Mouse (Mus musculus) midbrain, embryonic 13.5 days (tissue): ENCODE results near the gene Hist2h2bb. TPM values are rescaled to one million over a fixed set of nuclear protein-coding genes. Genes with fewer than 3 reads are reported as not detected.
"Not testable (repeated sequence)": the region's sequence is repeated elsewhere in the genome, so short reads cannot be mapped to it uniquely, and the experiment has no call there.

Experiments used
- ATAC-seq: fragments of 200-750 bp; cut with Nextera tagmentation; 2 replicates; pipeline ENCODE4 v1.8.0; 2017; ENCODE audit warnings: mild to moderate bottlenecking, moderate TSS enrichment, moderate library complexity
- H3K27ac ChIP-seq: fragments of 300-500 bp; sonication (generic); 2 replicates; pipeline ENCODE4 v1.5.1; 2015; ENCODE audit warnings: inconsistent platforms, mild to moderate bottlenecking, moderate library complexity
- H3K27me3 ChIP-seq: fragments of 300-500 bp; sonication (generic); 2 replicates; pipeline ENCODE4 v1.6.1; 2015; ENCODE audit warnings: mild to moderate bottlenecking, inconsistent platforms
- H3K36me3 ChIP-seq: fragments of 300-500 bp; sonication (generic); 2 replicates; pipeline ENCODE4 v1.6.1; 2015; ENCODE audit warnings: mild to moderate bottlenecking, inconsistent platforms
- H3K4me1 ChIP-seq: fragments of 300-500 bp; sonication (generic); replicated peaks from 2 replicates; pipeline ENCODE4 v1.6.1; 2015; ENCODE audit warnings: inconsistent platforms
- H3K4me2 ChIP-seq: fragments of 300-500 bp; sonication (generic); replicated peaks from 2 replicates; pipeline ENCODE4 v1.6.1; 2015; ENCODE audit warnings: moderate library complexity, mild to moderate bottlenecking, inconsistent platforms
- H3K4me3 ChIP-seq: fragments of 300-500 bp; sonication (generic); replicated peaks from 2 replicates; pipeline ENCODE4 v1.5.1; 2015; ENCODE audit warnings: mild to moderate bottlenecking, inconsistent platforms
- H3K9ac ChIP-seq: fragments of 300-500 bp; sonication (generic); replicated peaks from 2 replicates; pipeline ENCODE4 v1.6.1; 2015; ENCODE audit warnings: mild to moderate bottlenecking, inconsistent platforms
- H3K9me3 ChIP-seq: fragments of 300-500 bp; sonication (generic); 2 replicates; pipeline ENCODE4 v1.6.1; 2016; ENCODE audit warnings: mild to moderate bottlenecking, inconsistent platforms
- WGBS: fragments of 180-500 bp; shearing (Covaris S2); methylation state at CpG from one replicate; pipeline ENCODE4 v1.1.7; 2015; 5-methylcytosine and 5-hydroxymethylcytosine counted together
- polyA plus RNA-seq: library from polyadenylated mRNA; unstranded; fragments of >200 nt; fragmentation: Nextera tagmentation; extraction: Ambion mirVana; gene quantifications from 2 replicates; pipeline ENCODE4 v1.2.1, GENCODE M21; 2015

The Hist2h2bb gene
- polyA plus RNA-seq, result 9.1 TPM in 2 replicates

- Histone ChIP-seq H3K4me2 (peak within 1 kb of the TSS; percentile 77), H3K4me3 (peak within 1 kb of the TSS; percentile 50), H3K4me1 (peaks cover 18% of the 10 kb centered on the region), H3K36me3 (no peaks in the 10 kb centered on the region), H3K9me3 (no peaks in the 10 kb centered on the region), H3K27me3 (no peaks in the 10 kb centered on the region), H3K9ac (peak within 1 kb of the TSS; percentile 73), H3K27ac (peak within 1 kb of the TSS; percentile 93)
- peak; percentile 96 for ATAC-seq
- under 1% methylated on average over 45 of the region's 45 CpGs for WGBS
Observed at GRCm38 (mm10) chr3:96269511-96270474, at the start of gene Hist2h2bb. TSS of gene Hist2h2bb (plus strand) at chr3:96269752.

- not testable (repeated sequence) for H3K9me3 ChIP-seq, H3K36me3 ChIP-seq, H3K27me3 ChIP-seq
- peak; percentile 18; the same call in 1 of the 2 replicates for ATAC-seq
- Histone ChIP-seq H3K4me3 (peak overlapping the region; percentile 67), H3K4me2 (peak overlapping the region; percentile 86), H3K9ac (peak overlapping the region; percentile 82), H3K27ac (peak overlapping the region; percentile 96), H3K4me1 (peaks cover 43% of the 10 kb centered on the region)
- under 1% methylated on average over 34 of the region's 47 CpGs for WGBS
Observed at GRCm38 (mm10) chr3:96220131-96220764, 49.3 kb upstream of the Hist2h2bb start.

DNA sequence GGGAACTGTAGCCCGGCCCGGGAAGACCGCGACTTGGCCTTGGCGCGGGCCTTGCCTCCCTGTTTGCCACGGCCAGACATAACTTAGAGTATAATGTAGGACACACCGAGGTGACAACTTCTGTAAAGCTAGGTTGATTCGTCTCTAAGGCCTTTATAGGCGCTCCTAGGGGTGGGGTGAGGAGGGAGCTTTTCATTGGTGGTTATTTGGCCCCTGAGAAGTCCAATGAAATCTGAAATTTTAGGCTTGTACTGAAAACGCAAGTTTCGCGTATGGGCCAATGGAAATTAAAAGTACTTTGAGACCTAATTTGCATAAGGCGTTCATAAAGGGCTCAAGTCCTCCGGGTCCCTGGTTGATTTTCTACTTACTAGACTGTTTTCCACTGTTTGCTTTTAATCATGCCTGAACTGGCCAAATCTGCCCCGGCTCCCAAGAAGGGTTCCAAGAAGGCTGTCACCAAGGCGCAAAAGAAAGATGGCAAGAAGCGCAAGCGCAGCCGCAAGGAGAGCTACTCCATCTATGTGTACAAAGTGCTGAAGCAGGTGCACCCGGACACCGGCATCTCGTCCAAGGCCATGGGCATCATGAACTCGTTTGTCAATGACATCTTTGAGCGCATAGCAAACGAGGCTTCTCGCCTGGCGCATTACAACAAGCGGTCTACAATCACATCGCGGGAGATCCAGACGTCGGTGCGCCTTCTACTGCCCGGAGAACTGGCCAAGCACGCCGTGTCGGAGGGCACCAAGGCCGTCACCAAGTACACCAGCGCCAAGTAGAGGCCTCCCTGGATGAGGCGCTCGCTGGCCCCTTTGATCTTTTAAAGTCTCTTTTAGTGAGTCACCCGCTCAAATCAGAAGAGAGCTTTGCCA lies 48.5 kb upstream of the Hist2h2bb start, which contains the start of the genes Hist2h2ac and Hist2h2be:
Gene Hist2h2ac (minus strand): TSS at position 116 of the 875 bp plus-strand sequence.
Gene Hist2h2be (plus strand): TSS at position 355 of the 875 bp plus-strand sequence.
- Histone ChIP-seq H3K4me2 (peak within 1 kb of the TSS; percentile 86), H3K27ac (peak within 1 kb of the TSS; percentile 96), H3K27me3 (0 out of 2 replicates have a peak, but pooled peaks cover 4% of the 10 kb centered on the region), H3K36me3 (no peaks in the 10 kb centered on the region), H3K4me3 (peak within 1 kb of the TSS; percentile 67), H3K9ac (peak within 1 kb of the TSS; percentile 82), H3K9me3 (no peaks in the 10 kb centered on the region), H3K4me1 (peaks cover 48% of the 10 kb centered on the region)
- peak; percentile 73 for ATAC-seq
- under 1% methylated on average over 43 of the region's 43 CpGs for WGBS

DNA sequence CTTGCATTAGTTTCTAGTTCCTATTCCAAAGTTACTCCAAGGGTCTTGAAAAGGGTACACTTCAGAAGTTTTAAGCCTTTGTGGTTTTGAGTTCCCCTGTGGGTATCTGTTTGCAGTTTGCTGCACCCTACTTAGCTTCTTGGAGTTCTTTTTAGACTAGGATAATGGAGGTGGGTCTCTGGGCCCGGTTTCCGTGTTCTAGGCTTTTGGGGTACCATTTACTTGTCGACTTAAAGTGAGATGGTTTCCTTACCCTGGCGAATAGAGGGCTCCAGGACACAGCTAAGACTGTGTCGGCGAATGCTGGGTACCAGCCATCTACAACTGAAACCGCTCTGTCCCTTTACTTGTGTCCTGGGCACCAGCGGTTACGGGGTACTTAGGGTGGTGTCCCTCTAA lies 47.9 kb upstream of the Hist2h2bb start:
- Histone ChIP-seq H3K27me3 (0 out of 2 replicates have a peak, but pooled peaks cover 4% of the 10 kb centered on the region), H3K4me1 (peaks cover 50% of the 10 kb centered on the region), H3K4me2 (peak overlapping the region; percentile 86), H3K36me3 (no peaks in the 10 kb centered on the region), H3K9me3 (no peaks in the 10 kb centered on the region), H3K27ac (peak overlapping the region; percentile 96), H3K9ac (peak overlapping the region; percentile 82), H3K4me3 (peak overlapping the region; percentile 67)
- ATAC-seq, result no peak
- 13% methylated on average over 9 of the region's 9 CpGs for WGBS

GRCm38 (mm10) chr3:96222774-96223173 lies 46.8 kb upstream of the Hist2h2bb start:
- no peaks in the 10 kb centered on the region for H3K36me3 ChIP-seq
- no peak overlapping the region for H3K27ac ChIP-seq
- peak overlapping the region; percentile 13 for H3K4me2 ChIP-seq
- H3K9ac ChIP-seq, result no peak overlapping the region
- no peak overlapping the region for H3K4me3 ChIP-seq
- H3K9me3 ChIP-seq, result no peaks in the 10 kb centered on the region
- WGBS, result 86% methylated on average over 4 of the region's 4 CpGs
- H3K27me3 ChIP-seq, result no peaks in the 10 kb centered on the region
- H3K4me1 ChIP-seq, result peaks cover 50% of the 10 kb centered on the region
- no peak for ATAC-seq

GRCm38 (mm10) chr3:96225421-96225820 lies 44.1 kb upstream of the Hist2h2bb start:
- H3K4me2 ChIP-seq, result no peak overlapping the region

DNA sequence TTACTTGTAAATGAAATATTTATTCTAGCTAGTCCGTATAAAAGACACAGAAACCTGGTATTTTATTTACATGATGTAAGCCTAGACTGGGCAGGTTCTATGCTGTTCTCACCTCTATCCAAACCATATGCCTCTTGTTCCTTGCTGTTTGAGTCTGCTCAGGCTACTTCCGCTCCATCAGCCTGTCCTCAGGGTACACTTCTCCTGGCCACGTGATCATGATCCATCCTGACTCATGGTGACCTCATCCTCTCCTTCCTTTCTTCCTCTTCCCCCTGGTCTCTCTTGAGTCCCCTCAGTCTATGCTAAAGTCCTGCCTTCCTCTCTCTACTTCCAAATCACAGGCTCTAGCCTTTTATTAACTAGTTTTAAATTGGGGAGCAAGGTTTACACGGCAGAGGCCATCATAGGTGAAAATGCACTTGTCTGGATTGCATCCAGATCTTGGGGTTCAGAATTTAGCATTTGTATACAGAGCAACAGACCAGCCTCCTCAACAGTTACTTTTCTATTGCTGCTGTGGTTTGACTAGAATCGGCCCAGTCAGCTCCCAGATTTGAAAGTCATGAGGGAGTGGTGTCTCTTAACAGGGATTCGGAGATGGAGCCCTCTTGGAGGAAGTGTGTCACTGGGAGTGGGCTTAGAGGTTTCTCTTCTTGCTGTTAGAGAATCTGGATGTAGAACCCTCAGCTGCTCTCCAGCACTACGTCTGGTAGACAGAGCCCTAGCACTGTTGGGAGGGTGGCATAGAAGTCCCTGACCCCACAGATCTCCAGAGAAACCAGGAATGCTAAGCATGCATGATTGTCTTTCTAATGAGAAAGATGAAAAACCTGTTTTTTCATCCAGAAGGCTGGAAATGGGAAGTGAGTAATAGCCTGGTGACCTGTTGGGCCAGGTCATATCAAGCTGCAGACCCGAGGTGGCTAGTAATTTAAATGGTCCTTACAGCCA lies 42.6 kb upstream of the Hist2h2bb start:
- peaks cover 32% of the 10 kb centered on the region for H3K4me1 ChIP-seq
- no peak overlapping the region for H3K9ac ChIP-seq
- H3K9me3 ChIP-seq, result no peaks in the 10 kb centered on the region
- no peaks in the 10 kb centered on the region for H3K36me3 ChIP-seq
- no peak overlapping the region for H3K27ac ChIP-seq
- H3K4me3 ChIP-seq, result no peak overlapping the region
- no peak overlapping the region for H3K4me2 ChIP-seq
- 79% methylated on average over 8 of the region's 8 CpGs for WGBS
- H3K27me3 ChIP-seq, result no peaks in the 10 kb centered on the region
- ATAC-seq, result no peak

More at GRCm38 (mm10) chr3:96225421-96225820, 44.1 kb upstream of the Hist2h2bb start:
- Histone ChIP-seq H3K36me3 (no peaks in the 10 kb centered on the region), H3K9ac (no peak overlapping the region), H3K27ac (no peak overlapping the region), H3K27me3 (no peaks in the 10 kb centered on the region), H3K4me3 (no peak overlapping the region), H3K4me1 (peaks cover 43% of the 10 kb centered on the region), H3K9me3 (no peaks in the 10 kb centered on the region)
- ATAC-seq, result no peak
- 10% methylated on average over 2 of the region's 2 CpGs for WGBS

GRCm38 (mm10) chr3:96228828-96229227 lies 40.7 kb upstream of the Hist2h2bb start:
- WGBS, result 65% methylated on average over 2 of the region's 2 CpGs
- Histone ChIP-seq H3K4me1 (peaks cover 16% of the 10 kb centered on the region; the same call in 1 of the 2 replicates), H3K4me3 (no peak overlapping the region), H3K27me3 (no peaks in the 10 kb centered on the region), H3K27ac (no peak overlapping the region), H3K4me2 (no peak overlapping the region), H3K9me3 (no peaks in the 10 kb centered on the region), H3K9ac (no peak overlapping the region), H3K36me3 (no peaks in the 10 kb centered on the region)
- ATAC-seq, result no peak

GRCm38 (mm10) chr3:96230404-96230803 lies 39.1 kb upstream of the Hist2h2bb start:
- Histone ChIP-seq H3K4me1 (0 out of 2 replicates have a peak, but pooled peaks cover 5% of the 10 kb centered on the region), H3K4me3 (no peak overlapping the region), H3K9ac (no peak overlapping the region), H3K36me3 (no peaks in the 10 kb centered on the region), H3K4me2 (no peak overlapping the region), H3K27ac (no peak overlapping the region), H3K27me3 (no peaks in the 10 kb centered on the region), H3K9me3 (no peaks in the 10 kb centered on the region)
- ATAC-seq, result no peak
- 82% methylated on average over 2 of the region's 2 CpGs for WGBS

- no peak overlapping the region for H3K4me2 ChIP-seq
- no peaks in the 10 kb centered on the region for H3K36me3 ChIP-seq
- WGBS, result 84% methylated on average over 4 of the region's 4 CpGs
- H3K27ac ChIP-seq, result no peak overlapping the region
- H3K4me3 ChIP-seq, result no peak overlapping the region
- no peaks in the 10 kb centered on the region for H3K27me3 ChIP-seq
- no peak for ATAC-seq
- 0 out of 2 replicates have a peak, but pooled peaks cover under 1% of the 10 kb centered on the region for H3K4me1 ChIP-seq
- no peaks in the 10 kb centered on the region for H3K9me3 ChIP-seq
- H3K9ac ChIP-seq, result no peak overlapping the region
Observed at GRCm38 (mm10) chr3:96230910-96231757, 38.4 kb upstream of the Hist2h2bb start.
